Mouse (Mus musculus) CH12.LX (cell line): ENCODE data around the gene Reep1. TPM values are rescaled to one million over a fixed set of nuclear protein-coding genes. Genes with fewer than 3 reads are reported as not detected.

ENCODE experiments used
- DNase-seq: peaks from one replicate; pipeline ENCODE4 v3.0.0-alpha.2; 2013; ENCODE audit errors: extremely low read depth
- H3K27ac ChIP-seq: 2 replicates; pipeline ENCODE4 v1.5.1; 2012; ENCODE audit warnings: low read depth, mild to moderate bottlenecking, control low read depth, moderate library complexity; ENCODE audit not compliant: insufficient read depth
- H3K27me3 ChIP-seq: replicated peaks from 2 replicates; pipeline ENCODE3; 2012; ENCODE audit warnings: inconsistent platforms
- H3K36me3 ChIP-seq, 2 experiments: replicated peaks in 1 of 2; 2 replicates each; pipeline versions ENCODE3 to v1.6.1; 2012; ENCODE audit warnings: inconsistent platforms in 1 of 2, low read length in 1 of 2, mild to moderate bottlenecking in 1 of 2, mixed read lengths in 1 of 2, moderate library complexity in 1 of 2; ENCODE audit not compliant: control insufficient read depth in 1 of 2, insufficient read depth in 1 of 2
- H3K4me1 ChIP-seq, 2 experiments: 2 replicates each; pipeline ENCODE4 v1.6.1; 2012; ENCODE audit warnings: inconsistent platforms in 1 of 2, moderate library complexity in 1 of 2; ENCODE audit not compliant: insufficient read depth in 2 of 2, control insufficient read depth in 1 of 2
- H3K4me2 ChIP-seq: 2 replicates; pipeline ENCODE4 v1.6.1; 2012; ENCODE audit warnings: low read depth, mild to moderate bottlenecking, control low read depth; ENCODE audit not compliant: poor library complexity, insufficient read depth, severe bottlenecking
- H3K4me3 ChIP-seq, 3 experiments: fragments of 150-350 bp in 1 of 3; sonication (generic) in 1 of 3; replicated peaks in 1 of 3; 2 replicates each; pipeline versions ENCODE3 to v1.5.1; 2011 to 2012; ENCODE audit warnings: low read depth in 2 of 3, low read length in 2 of 3, mild to moderate bottlenecking in 2 of 3, moderate library complexity in 2 of 3, control low read depth in 1 of 3, improper control_type of control experiment in 1 of 3, inconsistent platforms in 1 of 3, mixed read lengths in 1 of 3; ENCODE audit not compliant: poor library complexity in 1 of 3
- H3K79me2 ChIP-seq: replicated peaks from 2 replicates; pipeline ENCODE4 v1.6.1; 2012; ENCODE audit warnings: mild to moderate bottlenecking, moderate library complexity; ENCODE audit not compliant: control insufficient read depth, poor library complexity, insufficient read depth, severe bottlenecking; ENCODE audit errors: extremely low read depth
- H3K9ac ChIP-seq: 2 replicates; pipeline ENCODE4 v1.6.1; 2012; ENCODE audit warnings: low read depth, mild to moderate bottlenecking, control low read depth, moderate library complexity; ENCODE audit not compliant: insufficient read depth
- H3K9me3 ChIP-seq: replicated peaks from 2 replicates; pipeline ENCODE3; 2012; ENCODE audit warnings: low read length, inconsistent platforms, mixed read lengths
- BHLHE40 ChIP-seq: IDR thresholded peaks from 2 replicates; pipeline ENCODE4 v1.6.1; 2011; ENCODE audit warnings: mild to moderate bottlenecking, low read depth, low read length, improper control_type of control experiment
- CHD2 ChIP-seq: IDR thresholded peaks from 2 replicates; pipeline ENCODE4 v1.6.1; 2011; ENCODE audit warnings: low read length, improper control_type of control experiment
- ETS1 ChIP-seq: conservative IDR thresholded peaks from 2 replicates; pipeline ENCODE4 v1.6.1; 2012; ENCODE audit warnings: low read depth, mild to moderate bottlenecking, inconsistent platforms, low read length, improper control_type of control experiment, moderate library complexity
- HCFC1 ChIP-seq: IDR thresholded peaks from 2 replicates; pipeline ENCODE4 v1.6.1; 2012; ENCODE audit warnings: low read depth, mild to moderate bottlenecking, inconsistent platforms, low read length, improper control_type of control experiment
- IRF4 ChIP-seq: IDR thresholded peaks from 2 replicates; pipeline ENCODE4 v1.6.1; 2014; ENCODE audit warnings: low read depth, mild to moderate bottlenecking, inconsistent platforms, low read length, improper control_type of control experiment
- KAT2A ChIP-seq: IDR thresholded peaks from 2 replicates; pipeline ENCODE4 v1.6.1; 2012; ENCODE audit warnings: low read length, improper control_type of control experiment, inconsistent platforms; ENCODE audit not compliant: insufficient replicate concordance
- MAFK ChIP-seq: IDR thresholded peaks from 2 replicates; pipeline ENCODE4 v1.6.1; 2011; ENCODE audit warnings: low read length, improper control_type of control experiment; ENCODE audit not compliant: insufficient replicate concordance
- MAX ChIP-seq: IDR thresholded peaks from 2 replicates; pipeline ENCODE4 v1.6.1; 2011; ENCODE audit warnings: low read length, improper control_type of control experiment
- POLR2A ChIP-seq: IDR thresholded peaks from 2 replicates; pipeline ENCODE4 v1.6.1; 2011; ENCODE audit warnings: low read depth, mild to moderate bottlenecking, improper control_type of control experiment, low read length
- RAD21 ChIP-seq: IDR thresholded peaks from 2 replicates; pipeline ENCODE4 v1.6.1; 2011; ENCODE audit warnings: low read depth, mild to moderate bottlenecking, low read length, improper control_type of control experiment, moderate library complexity
- RCOR1 ChIP-seq: conservative IDR thresholded peaks from 2 replicates; pipeline ENCODE4 v1.6.1; 2012; ENCODE audit warnings: low read depth, mild to moderate bottlenecking, inconsistent platforms, low read length, improper control_type of control experiment
- SIN3A ChIP-seq: IDR thresholded peaks from 2 replicates; pipeline ENCODE4 v1.6.1; 2012; ENCODE audit warnings: low read length, improper control_type of control experiment, inconsistent platforms
- ZC3H11A ChIP-seq: IDR thresholded peaks from 2 replicates; pipeline ENCODE4 v1.6.1; 2012; ENCODE audit warnings: low read depth, mild to moderate bottlenecking, inconsistent platforms, low read length, improper control_type of control experiment
- dilution Hi-C: fragments of 300-500 bp; cut with MboI; formaldehyde crosslinking; loops from 2 replicates; pipeline ENCODE4 v1.14.3; 2020; ENCODE audit warnings: low sequenced_read_pairs; ENCODE audit not compliant: extremely low pct_unique_long_range_greater_than_20kb, extremely low pct_ligation_motif_present
- in situ Hi-C: fragments of 300-500 bp; cut with MboI; formaldehyde crosslinking; loops from 3 replicates; pipeline ENCODE4 v1.14.3; 2019; ENCODE audit warnings: low sequenced_read_pairs, low pct_ligation_motif_present, low pct_unique_long_range_greater_than_20kb, mixed read lengths
- polyA plus RNA-seq: library from polyadenylated mRNA; unstranded; fragments of >175 nt; gene quantifications from 2 replicates; pipeline ENCODE4 v1.2.1, GENCODE M21; 2012; ENCODE audit warnings: low read depth; ENCODE audit not compliant: insufficient read length
- total RNA-seq, 2 experiments: library from RNA; depleted of rRNA; stranded (reverse); fragments of 300-350 nt in 1 of 2; fragments of >200 nt in 1 of 2; gene quantifications; 2 replicates each; pipeline ENCODE4 v1.2.3; 2012 to 2014

Reep1 gene
- total and polyA plus RNA-seq, 3 experiments, result 0.33 to 1.3 (median 1.2) TPM

GRCm38 (mm10) chr6:71752791-71753464, 45.6 kb downstream of the Reep1 start:
- H3K4me2 ChIP-seq, result no peak overlapping the region
- H3K79me2 ChIP-seq, result no peaks in the 10 kb centered on the region
- H3K4me1 ChIP-seq, result peaks cover 8 to 17% of the 10 kb centered on the region in 2 experiments
- no peak for DNase-seq
- H3K36me3 ChIP-seq, result no peaks in the 10 kb centered on the region
- TF ChIP-seq SIN3A, result no peak
- no peak for TF ChIP-seq POLR2A
- no peak for TF ChIP-seq ZC3H11A
- no peak for TF ChIP-seq RAD21
- no peak for TF ChIP-seq CHD2
- no peak for TF ChIP-seq KAT2A
- dilution Hi-C loops (no loop called here), in situ Hi-C loops (no loop called here)
- H3K9ac ChIP-seq, result no peak overlapping the region
- H3K27me3 ChIP-seq, result no peaks in the 10 kb centered on the region
- H3K4me3 ChIP-seq, result no peak overlapping the region
- no peaks in the 10 kb centered on the region for H3K9me3 ChIP-seq
- H3K27ac ChIP-seq, result no peak overlapping the region

GRCm38 (mm10) chr6:71757039-71757894, 49.9 kb downstream of the Reep1 start:
- dilution Hi-C loops (no loop called here), in situ Hi-C loops (no loop called here)
- H3K27ac ChIP-seq, result no peak overlapping the region
- TF ChIP-seq MAFK (peak; percentile 88), POLR2A (no peak), ETS1 (0 out of 2 replicates have a peak, but pooled peaks have one; percentile 27), BHLHE40 (peak; percentile 40; the same call in 1 of the 2 replicates)
- H3K79me2 ChIP-seq, result no peaks in the 10 kb centered on the region
- H3K27me3 ChIP-seq, result no peaks in the 10 kb centered on the region
- no peak overlapping the region for H3K4me3 ChIP-seq
- H3K9me3 ChIP-seq, result no peaks in the 10 kb centered on the region
- DNase-seq, result peak; percentile 34
- H3K36me3 ChIP-seq, result no peaks in the 10 kb centered on the region
- H3K9ac ChIP-seq, result no peak overlapping the region
- H3K4me2 ChIP-seq, result no peak overlapping the region; the same call in 1 of the 2 replicates
- peaks cover 6 to 24% of the 10 kb centered on the region in 2 experiments for H3K4me1 ChIP-seq

- H3K9me3 ChIP-seq, result no peaks in the 10 kb centered on the region
- H3K27ac ChIP-seq, result no peak overlapping the region
- no peak overlapping the region for H3K4me3 ChIP-seq
- H3K9ac ChIP-seq, result no peak overlapping the region
- no peak for DNase-seq
- peaks cover 6 to 24% of the 10 kb centered on the region in 2 experiments for H3K4me1 ChIP-seq
- no peaks in the 10 kb centered on the region for H3K79me2 ChIP-seq
- H3K4me2 ChIP-seq, result no peak overlapping the region
- dilution Hi-C loops, result no loop called here
- no peak for TF ChIP-seq POLR2A
- TF ChIP-seq RCOR1, result no peak
- no peak for TF ChIP-seq IRF4
- TF ChIP-seq MAX, result no peak
- TF ChIP-seq HCFC1, result no peak
- TF ChIP-seq SIN3A, result no peak
- H3K27me3 ChIP-seq, result no peaks in the 10 kb centered on the region
- H3K36me3 ChIP-seq, result no peaks in the 10 kb centered on the region
- in situ Hi-C loops, result no loop called here
These were observed 51.4 kb downstream of the Reep1 start for GRCm38 (mm10) chr6:71758780-71759179.
